Mouse (Mus musculus) kidney, adult 2 months (tissue): Measurements from ENCODE around the gene Bmper.

Experiments used
- CTCF ChIP-seq: fragments of 200-500 bp; conservative IDR thresholded peaks from 2 replicates; pipeline ENCODE4 v1.5.1; 2011; ENCODE audit warnings: low read depth, mild to moderate bottlenecking, control low read depth, low read length, moderate library complexity, mixed read lengths; ENCODE audit not compliant: insufficient read depth, insufficient read length
- POLR2A ChIP-seq: fragments of 200-500 bp; IDR thresholded peaks from one replicate; pipeline ENCODE4 v1.6.1; 2011; ENCODE audit warnings: low read depth, low read length, control low read depth

GRCm38 (mm10) chr9:23268609-23269008 is 45.7 kb downstream of the Bmper start:
- TF ChIP-seq CTCF: no peak
- no peak for TF ChIP-seq POLR2A
